Mouse (Mus musculus) heart, adult 2 months (tissue): ENCODE measurements around the gene Trim33. TPM values are rescaled to one million over a fixed set of nuclear protein-coding genes. Genes with fewer than 3 reads are reported as not detected.

Experiments
- DNase-seq, 2 experiments: peaks; one replicate each; pipeline ENCODE4 v3.0.0; 2021
- H3K27ac ChIP-seq: fragments of 200-600 bp; 2 replicates; pipeline ENCODE4 v1.8.1; 2022
- H3K27me3 ChIP-seq: fragments of 200-500 bp; 2 replicates; pipeline ENCODE4 v1.6.1; 2012; ENCODE audit warnings: mild to moderate bottlenecking, low read length, inconsistent platforms, mixed read lengths; ENCODE audit not compliant: control insufficient read depth, insufficient read depth
- H3K36me3 ChIP-seq: fragments of 200-500 bp; 2 replicates; pipeline ENCODE4 v1.6.1; 2012; ENCODE audit warnings: low read length, inconsistent platforms; ENCODE audit not compliant: control insufficient read depth, insufficient read depth
- H3K4me1 ChIP-seq: fragments of 200-500 bp; 2 replicates; pipeline ENCODE4 v1.6.1; 2011; ENCODE audit warnings: low read length; ENCODE audit not compliant: control insufficient read depth, insufficient read depth
- H3K4me3 ChIP-seq: fragments of 200-600 bp; 2 replicates; pipeline ENCODE4 v1.8.1; 2022
- H3K79me2 ChIP-seq: fragments of 200-500 bp; replicated peaks from 2 replicates; pipeline ENCODE4 v1.6.1; 2012; ENCODE audit warnings: mild to moderate bottlenecking, inconsistent platforms, low read length, moderate library complexity, mixed read lengths; ENCODE audit not compliant: control insufficient read depth, insufficient read depth
- H3K9ac ChIP-seq: fragments of 200-500 bp; 2 replicates; pipeline ENCODE4 v1.6.1; 2012; ENCODE audit warnings: low read depth, mild to moderate bottlenecking, control low read depth, inconsistent platforms, low read length, mixed read lengths
- CTCF ChIP-seq: fragments of 200-600 bp; IDR thresholded peaks from 2 replicates; pipeline ENCODE4 v1.8.1; 2022; ENCODE audit warnings: antibody characterized with exemption, mild to moderate bottlenecking, moderate library complexity
- EP300 ChIP-seq: fragments of 200-500 bp; IDR thresholded peaks from 2 replicates; pipeline ENCODE4 v1.6.1; 2011; ENCODE audit warnings: low read depth, low read length, control low read depth; ENCODE audit not compliant: insufficient read depth
- POLR2A ChIP-seq: fragments of 200-500 bp; IDR thresholded peaks from 2 replicates; pipeline ENCODE4 v1.6.1; 2011; ENCODE audit warnings: mild to moderate bottlenecking, low read depth, low read length, control low read depth; ENCODE audit not compliant: insufficient read depth
- WGBS: fragments of 180-500 bp; shearing (Covaris S2); methylation state at CpG from one replicate; pipeline ENCODE4 v1.1.7; 2018; 5-methylcytosine and 5-hydroxymethylcytosine counted together
- intact Hi-C: fragments of 180-260 bp; cut with DNase I; formaldehyde crosslinking; loops from one replicate; pipeline ENCODE4 v1.15.1; 2025
- polyA plus RNA-seq: library from polyadenylated mRNA; depleted of rRNA; stranded (reverse); fragments of >200 nt; gene quantifications from 2 replicates; pipeline ENCODE4 v1.2.3, GENCODE M21; 2012
- total RNA-seq, 2 experiments: library from RNA; stranded (reverse); gene quantifications; 2 replicates each; pipeline ENCODE4 v1.2.3; 2021

The Trim33 gene
- total and polyA plus RNA-seq, 3 experiments, result 4.6 to 14.4 (median 13.5) TPM

DNA sequence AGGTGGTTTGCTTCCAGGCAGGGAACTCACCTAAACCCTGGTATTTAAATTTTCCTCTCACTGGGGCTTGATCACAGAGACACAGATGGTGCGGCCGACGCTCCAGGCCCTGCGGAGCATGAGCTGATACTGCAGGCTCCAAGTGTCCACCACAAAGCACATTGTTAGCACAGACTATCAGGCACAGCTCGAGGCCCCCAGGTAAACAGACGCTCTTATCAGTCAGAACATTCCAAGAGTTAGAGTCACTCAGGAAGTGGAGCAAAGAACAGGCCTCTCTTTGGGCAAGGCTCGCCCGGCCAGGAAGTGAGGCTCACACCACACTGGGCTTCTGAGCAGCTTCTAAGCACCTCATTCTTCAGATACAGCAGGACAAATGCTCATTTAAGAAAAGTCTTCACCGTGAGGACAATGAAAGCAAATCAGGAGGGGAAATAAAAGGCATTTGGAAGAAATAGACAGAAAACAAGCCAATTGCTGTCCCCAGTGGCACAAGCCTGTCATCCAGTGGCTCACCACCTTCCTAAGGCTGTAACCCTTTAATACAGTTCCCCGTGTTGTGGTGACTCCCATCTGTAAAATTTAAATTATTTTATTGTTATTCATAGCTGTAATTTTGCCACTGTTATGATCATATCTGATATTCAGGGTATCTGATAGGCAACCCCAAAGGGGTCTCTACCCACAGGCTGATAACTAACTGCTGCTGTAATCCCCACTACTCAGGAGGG, 22.8 kb upstream of the Trim33 start:
- H3K27ac ChIP-seq, result no peak overlapping the region
- intact Hi-C loops, result no loop called here

DNA sequence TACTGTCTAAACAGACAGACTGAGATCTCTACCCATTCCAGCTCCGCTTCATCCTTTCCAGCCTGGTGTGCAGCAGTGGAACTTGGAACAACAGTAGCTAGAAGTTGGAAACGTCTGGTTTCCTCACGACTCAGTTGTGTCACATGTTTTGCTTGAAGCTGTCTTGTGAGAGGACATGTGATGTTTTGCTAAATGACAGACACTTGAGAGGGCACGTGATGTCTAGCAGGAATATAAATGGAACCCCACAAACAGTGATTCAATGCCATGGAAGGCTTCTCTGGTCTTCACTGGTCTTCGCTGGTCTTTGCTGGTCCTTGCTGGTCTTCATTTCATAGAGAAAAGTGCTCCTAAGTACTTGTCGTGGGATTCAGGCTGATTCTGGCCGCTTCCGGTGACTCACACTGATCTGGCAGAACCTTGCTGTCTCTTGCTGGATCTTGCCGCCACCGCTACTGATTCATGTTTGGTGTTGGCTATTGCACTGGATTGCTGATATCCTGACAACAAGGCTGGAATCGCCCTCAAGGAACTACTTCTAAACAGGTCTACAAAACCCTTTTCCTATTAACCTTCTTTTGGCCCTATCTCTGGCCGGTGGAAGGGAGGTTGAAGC, 16.2 kb upstream of the Trim33 start:
- 67% methylated on average over 12 of the region's 12 CpGs for WGBS
- Histone ChIP-seq H3K9ac (no peak overlapping the region), H3K4me1 (no peaks in the 10 kb centered on the region), H3K27ac (no peak overlapping the region), H3K36me3 (no peaks in the 10 kb centered on the region), H3K27me3 (no peaks in the 10 kb centered on the region), H3K4me3 (no peak overlapping the region), H3K79me2 (no peaks in the 10 kb centered on the region)
- no peak for TF ChIP-seq POLR2A
- TF ChIP-seq CTCF, result no peak
- no peak for TF ChIP-seq EP300
- DNase-seq, result no peak
- intact Hi-C loops, result no loop called here

More for the DNA sequence above, 22.8 kb upstream of the Trim33 start:
- no peak overlapping the region for H3K9ac ChIP-seq
- no peaks in the 10 kb centered on the region for H3K4me1 ChIP-seq
- H3K79me2 ChIP-seq, result no peaks in the 10 kb centered on the region
- no peaks in the 10 kb centered on the region for H3K27me3 ChIP-seq
- no peaks in the 10 kb centered on the region for H3K36me3 ChIP-seq
- no peak for TF ChIP-seq EP300
- TF ChIP-seq CTCF, result no peak
- no peak for TF ChIP-seq POLR2A
- H3K4me3 ChIP-seq, result no peak overlapping the region
- DNase-seq, result no peak
- 27% methylated on average over 10 of the region's 10 CpGs for WGBS

DNA sequence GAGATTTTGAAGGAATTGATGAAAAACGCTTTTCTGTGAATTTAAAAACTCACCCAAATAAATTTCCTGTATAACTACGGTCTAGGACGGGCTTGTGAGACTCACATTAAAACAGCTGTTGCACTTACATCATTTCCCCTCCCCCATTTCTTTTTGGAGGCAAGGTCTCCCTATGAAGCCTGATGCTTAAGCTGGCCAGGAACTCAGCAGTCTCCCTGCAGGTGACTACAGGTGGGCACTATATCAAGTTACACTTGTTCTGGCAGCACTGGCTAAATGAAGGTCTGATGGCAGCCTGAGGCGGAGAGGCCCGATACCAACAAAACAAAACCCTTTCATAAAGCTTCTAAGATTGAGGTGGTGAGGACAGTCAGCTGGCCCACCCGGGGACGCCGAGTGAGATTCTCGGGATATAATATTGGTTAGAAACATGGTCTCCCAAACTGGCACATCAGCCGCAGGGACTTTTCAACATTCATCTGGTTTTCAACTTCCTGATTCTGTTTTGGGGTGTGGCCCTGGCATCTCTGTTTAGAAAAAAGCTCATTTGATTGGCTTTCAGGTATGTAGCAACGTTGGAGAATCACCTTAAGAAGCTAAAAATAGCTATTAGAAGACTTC, 422 bp upstream of the Trim33 start:
- Histone ChIP-seq H3K36me3 (peaks cover 4% of the 10 kb centered on the region; the same call in 1 of the 2 replicates), H3K79me2 (peaks cover 8% of the 10 kb centered on the region), H3K4me1 (peaks cover 5% of the 10 kb centered on the region), H3K27ac (peak overlapping the region; percentile 87), H3K27me3 (no peaks in the 10 kb centered on the region), H3K4me3 (peak overlapping the region; percentile 85), H3K9ac (peak overlapping the region; percentile 81)
- DNase-seq, result peak in 1 of 2 experiments; percentile 51
- WGBS, result 11% methylated on average over 11 of the region's 11 CpGs
- no peak for TF ChIP-seq CTCF
- TF ChIP-seq POLR2A, result no peak
- no peak for TF ChIP-seq EP300
- intact Hi-C loops, result loop anchor here (5.0 kb wide), 1 partner anchor 106 kb away; the partner anchor contains the start of gene Bcas2

DNA sequence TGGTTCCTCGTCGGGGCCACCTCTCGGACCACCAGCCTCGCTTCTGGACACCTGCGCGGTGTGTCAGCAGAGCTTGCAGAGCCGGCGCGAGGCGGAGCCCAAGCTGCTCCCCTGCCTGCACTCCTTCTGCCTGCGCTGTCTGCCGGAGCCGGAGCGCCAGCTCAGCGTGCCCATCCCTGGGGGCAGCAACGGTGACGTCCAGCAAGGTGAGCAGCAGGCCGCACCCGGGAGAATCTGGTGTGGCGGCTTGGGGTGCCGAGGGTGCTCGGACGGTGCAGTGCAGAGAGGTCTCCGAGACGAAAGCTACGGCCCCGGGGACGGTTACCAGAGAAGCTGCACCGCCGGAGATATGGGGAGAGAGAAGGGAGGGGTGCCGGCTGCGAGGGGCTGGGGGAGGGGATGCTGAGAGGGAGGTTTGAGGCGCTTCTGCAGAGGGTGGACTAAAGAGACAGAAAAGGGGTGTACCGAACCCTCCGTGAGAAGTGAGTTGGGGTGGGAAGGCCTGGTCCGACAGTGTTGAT, 1.2 kb downstream of the Trim33 start:
- peaks cover 5% of the 10 kb centered on the region for H3K4me1 ChIP-seq
- peak overlapping the region; percentile 87 for H3K27ac ChIP-seq
- no peaks in the 10 kb centered on the region for H3K27me3 ChIP-seq
- H3K79me2 ChIP-seq, result peaks cover 8% of the 10 kb centered on the region
- H3K36me3 ChIP-seq, result peaks cover 4% of the 10 kb centered on the region; the same call in 1 of the 2 replicates
- 0% methylated on average over 36 of the region's 36 CpGs for WGBS
- peak overlapping the region; percentile 85 for H3K4me3 ChIP-seq
- peak overlapping the region; percentile 89 for H3K9ac ChIP-seq
- intact Hi-C loops, result loop anchor here (10.0 kb wide), 1 partner anchor 256 kb away; the partner anchor contains the start of gene Csde1
- peak; percentile 54 to 69 for DNase-seq
- no peak for TF ChIP-seq EP300
- TF ChIP-seq POLR2A, result no peak
- TF ChIP-seq CTCF, result no peak

- Histone ChIP-seq H3K27ac (peak overlapping the region; percentile 87), H3K4me1 (peaks cover 5% of the 10 kb centered on the region), H3K4me3 (peak overlapping the region; percentile 85), H3K9ac (peak overlapping the region; percentile 89), H3K36me3 (peaks cover 4% of the 10 kb centered on the region; the same call in 1 of the 2 replicates), H3K27me3 (no peaks in the 10 kb centered on the region), H3K79me2 (peaks cover 8% of the 10 kb centered on the region)
- TF ChIP-seq EP300, result no peak
- TF ChIP-seq CTCF, result no peak
- no peak for TF ChIP-seq POLR2A
- intact Hi-C loops, result loop anchor here (10.0 kb wide), 1 partner anchor 256 kb away; the partner anchor contains the start of gene Csde1
- 39% methylated on average over 5 of the region's 5 CpGs for WGBS
- no peak for DNase-seq
Observed at GRCm38 (mm10) chr3:103280875-103281274, 1.8 kb downstream of the Trim33 start.
